Mouse (Mus musculus) heart, adult 2 months (tissue): ENCODE measurements at regions not wholly inside any gene's neighbourhood (a gene's known extent, or its start where the extent isn't known, plus 50 kb on each side); places are given as distances from the start of the nearest gene placed in this dataset.

Experiments
- DNase-seq, 2 experiments: peaks; one replicate each; pipeline ENCODE4 v3.0.0; 2021
- H3K27ac ChIP-seq: fragments of 200-600 bp; 2 replicates; pipeline ENCODE4 v1.8.1; 2022
- H3K27me3 ChIP-seq: fragments of 200-500 bp; 2 replicates; pipeline ENCODE4 v1.6.1; 2012; ENCODE audit warnings: mild to moderate bottlenecking, low read length, inconsistent platforms, mixed read lengths; ENCODE audit not compliant: control insufficient read depth, insufficient read depth
- H3K36me3 ChIP-seq: fragments of 200-500 bp; 2 replicates; pipeline ENCODE4 v1.6.1; 2012; ENCODE audit warnings: low read length, inconsistent platforms; ENCODE audit not compliant: control insufficient read depth, insufficient read depth
- H3K4me1 ChIP-seq: fragments of 200-500 bp; 2 replicates; pipeline ENCODE4 v1.6.1; 2011; ENCODE audit warnings: low read length; ENCODE audit not compliant: control insufficient read depth, insufficient read depth
- H3K4me3 ChIP-seq: fragments of 200-600 bp; 2 replicates; pipeline ENCODE4 v1.8.1; 2022
- H3K79me2 ChIP-seq: fragments of 200-500 bp; replicated peaks from 2 replicates; pipeline ENCODE4 v1.6.1; 2012; ENCODE audit warnings: mild to moderate bottlenecking, inconsistent platforms, low read length, moderate library complexity, mixed read lengths; ENCODE audit not compliant: control insufficient read depth, insufficient read depth
- H3K9ac ChIP-seq: fragments of 200-500 bp; 2 replicates; pipeline ENCODE4 v1.6.1; 2012; ENCODE audit warnings: low read depth, mild to moderate bottlenecking, control low read depth, inconsistent platforms, low read length, mixed read lengths
- CTCF ChIP-seq: fragments of 200-600 bp; IDR thresholded peaks from 2 replicates; pipeline ENCODE4 v1.8.1; 2022; ENCODE audit warnings: antibody characterized with exemption, mild to moderate bottlenecking, moderate library complexity
- EP300 ChIP-seq: fragments of 200-500 bp; IDR thresholded peaks from 2 replicates; pipeline ENCODE4 v1.6.1; 2011; ENCODE audit warnings: low read depth, low read length, control low read depth; ENCODE audit not compliant: insufficient read depth
- POLR2A ChIP-seq: fragments of 200-500 bp; IDR thresholded peaks from 2 replicates; pipeline ENCODE4 v1.6.1; 2011; ENCODE audit warnings: mild to moderate bottlenecking, low read depth, low read length, control low read depth; ENCODE audit not compliant: insufficient read depth
- WGBS: fragments of 180-500 bp; shearing (Covaris S2); methylation state at CpG from one replicate; pipeline ENCODE4 v1.1.7; 2018; 5-methylcytosine and 5-hydroxymethylcytosine counted together
- intact Hi-C: fragments of 180-260 bp; cut with DNase I; formaldehyde crosslinking; loops from one replicate; pipeline ENCODE4 v1.15.1; 2025

DNA sequence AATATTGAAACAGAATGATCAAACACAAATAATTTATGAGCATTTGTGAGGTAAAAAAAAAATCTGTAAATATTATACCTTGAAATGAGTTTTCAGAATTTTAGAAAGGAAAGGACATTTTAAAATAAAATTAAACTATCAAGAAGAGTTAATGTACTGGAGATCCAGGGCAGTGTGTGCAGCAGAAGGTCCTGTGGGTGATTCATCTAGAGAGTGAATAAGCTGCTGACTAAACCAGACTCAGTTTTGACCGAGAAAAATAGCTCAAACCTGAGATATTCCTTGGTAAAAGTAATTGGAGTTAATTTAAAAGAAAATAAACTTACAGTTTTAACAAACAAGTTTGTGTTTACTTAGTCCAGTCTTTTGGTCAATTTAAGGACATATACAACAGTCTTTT lies 1118.6 kb upstream of the Celf2 start:
- WGBS = 42% methylated on average over 1 of the region's 1 CpGs
- Histone ChIP-seq H3K79me2 (no peaks in the 10 kb centered on the region), H3K27ac (no peak overlapping the region), H3K9ac (no peak overlapping the region), H3K4me3 (no peak overlapping the region), H3K36me3 (no peaks in the 10 kb centered on the region), H3K27me3 (no peaks in the 10 kb centered on the region), H3K4me1 (no peaks in the 10 kb centered on the region)
- DNase-seq = no peak
- intact Hi-C loops = no loop called here
- no peak for TF ChIP-seq POLR2A
- no peak for TF ChIP-seq CTCF
- TF ChIP-seq EP300 = no peak

- no peaks in the 10 kb centered on the region for H3K27me3 ChIP-seq
- H3K4me3 ChIP-seq = no peak overlapping the region
- H3K79me2 ChIP-seq = no peaks in the 10 kb centered on the region
- no peak overlapping the region for H3K27ac ChIP-seq
- WGBS = 82% methylated on average over 2 of the region's 2 CpGs
- intact Hi-C loops = no loop called here
- no peak for TF ChIP-seq POLR2A
- TF ChIP-seq EP300 = no peak
- TF ChIP-seq CTCF = no peak
- DNase-seq = no peak
- no peaks in the 10 kb centered on the region for H3K36me3 ChIP-seq
- H3K9ac ChIP-seq = no peak overlapping the region
- H3K4me1 ChIP-seq = no peaks in the 10 kb centered on the region
Observed at GRCm38 (mm10) chr2:8628485-8629208, 1119.3 kb upstream of the Celf2 start.

DNA sequence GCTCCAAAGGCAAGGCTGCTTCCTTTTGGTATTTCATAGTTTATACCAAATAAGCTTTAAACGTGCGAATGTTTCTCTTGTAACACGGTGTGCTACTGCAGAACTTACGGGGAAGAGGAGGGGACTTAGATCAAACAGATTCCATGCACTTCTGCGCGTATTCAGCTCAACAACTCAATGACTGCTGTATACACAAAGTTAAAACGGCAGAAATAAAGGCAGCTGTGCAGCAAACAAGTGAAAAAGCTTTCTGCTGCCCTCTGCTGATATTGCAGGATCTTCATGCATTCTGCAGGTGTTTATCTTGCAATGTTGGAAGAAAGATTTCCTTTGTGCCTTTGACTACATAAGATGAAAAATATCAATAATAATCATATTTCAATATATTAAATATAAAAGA lies 1128.7 kb upstream of the Celf2 start:
- intact Hi-C loops = no loop called here
- Histone ChIP-seq H3K9ac (no peak overlapping the region), H3K4me1 (no peaks in the 10 kb centered on the region), H3K27me3 (no peaks in the 10 kb centered on the region), H3K27ac (no peak overlapping the region), H3K79me2 (no peaks in the 10 kb centered on the region), H3K4me3 (no peak overlapping the region), H3K36me3 (no peaks in the 10 kb centered on the region)
- no peak for TF ChIP-seq POLR2A
- peak; percentile 27; the same call in 1 of the 2 replicates for TF ChIP-seq CTCF
- no peak for DNase-seq
- 49% methylated on average over 7 of the region's 7 CpGs for WGBS

GRCm38 (mm10) chr2:8639282-8639681 lies 1129.9 kb upstream of the Celf2 start:
- Histone ChIP-seq H3K27me3 (no peaks in the 10 kb centered on the region), H3K4me1 (no peaks in the 10 kb centered on the region), H3K27ac (no peak overlapping the region), H3K36me3 (no peaks in the 10 kb centered on the region), H3K4me3 (no peak overlapping the region), H3K9ac (no peak overlapping the region), H3K79me2 (no peaks in the 10 kb centered on the region)
- DNase-seq = no peak
- TF ChIP-seq EP300 (no peak), CTCF (peak; percentile 58), POLR2A (no peak)
- 39% methylated on average over 3 of the region's 3 CpGs for WGBS
- intact Hi-C loops = no loop called here

- no peaks in the 10 kb centered on the region for H3K27me3 ChIP-seq
- DNase-seq = no peak
- H3K9ac ChIP-seq = no peak overlapping the region
- no peaks in the 10 kb centered on the region for H3K4me1 ChIP-seq
- intact Hi-C loops = no loop called here
- H3K79me2 ChIP-seq = no peaks in the 10 kb centered on the region
- no peaks in the 10 kb centered on the region for H3K36me3 ChIP-seq
- no peak overlapping the region for H3K4me3 ChIP-seq
- no peak overlapping the region for H3K27ac ChIP-seq
- 8% methylated on average over 1 of the region's 1 CpGs for WGBS
- no peak for TF ChIP-seq POLR2A
- TF ChIP-seq EP300 = no peak
- peak; percentile 63 for TF ChIP-seq CTCF
Observed at GRCm38 (mm10) chr2:8645463-8645862, 1136.1 kb upstream of the Celf2 start.

- H3K27me3 ChIP-seq = no peaks in the 10 kb centered on the region
- WGBS = 77% methylated on average over 7 of the region's 7 CpGs
- no peak overlapping the region for H3K27ac ChIP-seq
- H3K79me2 ChIP-seq = no peaks in the 10 kb centered on the region
- DNase-seq = no peak
- TF ChIP-seq EP300 (no peak), POLR2A (no peak), CTCF (no peak)
- intact Hi-C loops = no loop called here
- H3K4me3 ChIP-seq = no peak overlapping the region
- no peaks in the 10 kb centered on the region for H3K4me1 ChIP-seq
- H3K9ac ChIP-seq = no peak overlapping the region
- no peaks in the 10 kb centered on the region for H3K36me3 ChIP-seq
Observed at GRCm38 (mm10) chr2:8660544-8660943, 1151.2 kb upstream of the Celf2 start.
